15 mouse cellular contexts compared by ENCODE assay signal in genomic region chr5:89277616-89278015, GRCm38 (mm10).
DNase-seq lines count a peak whose midpoint lies in the region; ATAC-seq and TF ChIP-seq lines count a peak whose summit lies in the region.
"Had no signal": no experiment of that assay in that cellular context is flagged by ENCODE, and none has a peak within 500 bp of the region (broad histone marks: within the 10 kb centered on the region; RNA-seq: fewer than 3 reads in every experiment).

No protein-coding gene starts in this region.

- TF ChIP-seq POLR2A in liver, adult 2 months (IDR thresholded peaks at IDR 0.05; ENCODE audit: extremely low read depth, insufficient read depth, low read length) = no peak

- ATAC-seq in intestine, embryonic 14.5 days (replicated peaks; ENCODE audit: low FRiP score, low TSS enrichment, low read depth) = peak; percentile 52; the same call in 1 of the 2 replicates

- H3K27me3 ChIP-seq in intestine, embryonic 14.5 days (replicated peaks; ENCODE audit: control insufficient read depth, insufficient read depth, low read length) = no peaks in the 10 kb centered on the region
- no peaks in the 10 kb centered on the region for H3K27me3 ChIP-seq in liver, adult 2 months (ENCODE audit: control insufficient read depth, insufficient read depth, low read length)
- H3K27me3 ChIP-seq: hindbrain, embryonic 15.5 days; neural tube, embryonic 13.5 days had no signal

- no peak overlapping the region for H3K9ac ChIP-seq in intestine, embryonic 14.5 days (ENCODE audit: low read length)
- H3K9ac ChIP-seq in liver, adult 2 months (ENCODE audit: low read depth, low read length) = no peak overlapping the region
- H3K9ac ChIP-seq: hindbrain, embryonic 15.5 days; neural tube, embryonic 13.5 days had no signal

- no peak overlapping the region for H3K27ac ChIP-seq in intestine, embryonic 14.5 days (ENCODE audit: low read depth)
- H3K27ac ChIP-seq in liver, adult 2 months (replicated peaks; ENCODE audit: insufficient read depth, low read depth, low read length) = peak overlapping the region; percentile 93
- H3K27ac ChIP-seq: heart, adult 2 months; hindbrain, embryonic 15.5 days; left cerebral cortex, adult 2 months; neural tube, embryonic 13.5 days had no signal

- H3K36me3 ChIP-seq in intestine, embryonic 14.5 days (ENCODE audit: control insufficient read depth, insufficient read depth, low read length) = no peaks in the 10 kb centered on the region
- H3K36me3 ChIP-seq in liver, adult 2 months (ENCODE audit: control insufficient read depth, insufficient read depth, low read length) = no peaks in the 10 kb centered on the region
- H3K36me3 ChIP-seq: hindbrain, embryonic 15.5 days; neural tube, embryonic 13.5 days had no signal

- intact Hi-C loops in left cerebral cortex, postnatal 14 days (cut with DNase I) = no loop called here

- no peak overlapping the region for H3K4me3 ChIP-seq in intestine, embryonic 14.5 days (ENCODE audit: low read depth, low read length)
- H3K4me3 ChIP-seq in liver, adult 2 months (ENCODE audit: insufficient read depth, low read depth, low read length) = peak overlapping the region; percentile 31
- H3K4me3 ChIP-seq: heart, adult 2 months; hindbrain, embryonic 15.5 days; left cerebral cortex, adult 2 months; neural tube, embryonic 13.5 days had no signal

- DNase-seq in Muller cell, postnatal 12 days (ENCODE audit: inconsistent ontology term) = peak; percentile 86
- no peak for DNase-seq in intestine, embryonic 14.5 days (ENCODE audit: low spot score)
- DNase-seq in liver, adult 2 months (ENCODE audit: extremely low read depth, low read depth, low spot score) = peak; percentile 99
- DNase-seq in lung, postnatal 14 days = peak; percentile 18
- no peak for DNase-seq in cerebellum, postnatal 4 days (ENCODE audit: low spot score in 2 of 2)
- DNase-seq in layer of hippocampus, adult 18-20 months (ENCODE audit: low spot score in 2 of 2) = no peak
- no peak for DNase-seq in left cerebral cortex, postnatal 14 days (ENCODE audit: low spot score in 2 of 2)
- no peak for DNase-seq in cerebellum, postnatal 25 days
- DNase-seq: adrenal gland, postnatal 10 days; cerebellum, adult 9-11 months; heart, adult 2 months; right cerebral cortex, postnatal 4 days had no signal

- H3K4me1 ChIP-seq in intestine, embryonic 14.5 days (replicated peaks; ENCODE audit: control insufficient read depth, insufficient read depth, low read length) = no peaks in the 10 kb centered on the region
- H3K4me1 ChIP-seq in liver, adult 2 months (ENCODE audit: control insufficient read depth, insufficient read depth, low read length) = peaks cover 18% of the 10 kb centered on the region
- H3K4me1 ChIP-seq: hindbrain, embryonic 15.5 days; neural tube, embryonic 13.5 days had no signal

- 70% methylated on average over 5 of the region's 5 CpGs for WGBS in intestine, embryonic 14.5 days
- WGBS in liver, adult 2 months = 19% methylated on average over 5 of the region's 5 CpGs

- no peak overlapping the region for H3K4me2 ChIP-seq in intestine, embryonic 14.5 days (ENCODE audit: low read length)
- H3K4me2 ChIP-seq: hindbrain, embryonic 15.5 days; neural tube, embryonic 13.5 days had no signal

- no peaks in the 10 kb centered on the region for H3K79me2 ChIP-seq in liver, adult 2 months (ENCODE audit: control insufficient read depth, insufficient read depth, low read length)

- TF ChIP-seq CTCF in liver, adult 2 months (IDR thresholded peaks at IDR 0.05; ENCODE audit: low read depth, low read length) = no peak

- H3K9me3 ChIP-seq in intestine, embryonic 14.5 days (ENCODE audit: control insufficient read depth, low read length) = no peaks in the 10 kb centered on the region
- H3K9me3 ChIP-seq: hindbrain, embryonic 15.5 days; neural tube, embryonic 13.5 days had no signal

Comparison
In these comparisons a context has a peak if more than half of its experiments do, and no peak if none do; other contexts are left out.
1. DNase-seq: peak in Muller cell, postnatal 12 days (single experiment), liver, adult 2 months (single experiment) and lung, postnatal 14 days (single experiment); none in intestine, embryonic 14.5 days (single experiment), cerebellum, postnatal 4 days (0 of 2), layer of hippocampus, adult 18-20 months (0 of 2), left cerebral cortex, postnatal 14 days (0 of 2) and cerebellum, postnatal 25 days (0 of 2).